Mouse (Mus musculus) megakaryocyte, embryonic 14.5 days (primary cell): ENCODE results near the gene Ctcf.

Experiments
- FLI1 ChIP-seq: IDR thresholded peaks from 2 replicates; pipeline ENCODE4 v1.6.1; 2012; ENCODE audit warnings: low read length, inconsistent platforms, mixed read lengths
- GATA1 ChIP-seq: IDR thresholded peaks from 3 replicates; pipeline ENCODE4 v1.6.1; 2012; ENCODE audit warnings: mixed read lengths, low read length, inconsistent platforms, borderline replicate concordance

- no peak for TF ChIP-seq GATA1
- TF ChIP-seq FLI1, result no peak
Observed at GRCm38 (mm10) chr8:105636963-105637510, 669 bp downstream of the Ctcf start, which contains the start of gene Agrp.
